Mouse (Mus musculus): Measurements from ENCODE around the gene Relt. TPM values are rescaled to one million over a fixed set of nuclear protein-coding genes. Genes with fewer than 3 reads are reported as not detected.
A peak's percentile ranks its signal among the peaks of the same experiment; 100 is the strongest.

Relt gene
- total RNA-seq, 2 experiments from 2014 or later = 14.1 to 18.6 TPM

GRCm38 (mm10) chr7:100871892-100872291, 8.6 kb upstream of the Relt start:
- TF ChIP-seq CTCF (IDR thresholded peaks at IDR 0.05) = no peak
- Histone ChIP-seq H3K4me3 (no peak overlapping the region), H3K27ac (no peak overlapping the region)
- DNase-seq (ENCODE audit: extremely low spot score in 1 of 2, low spot score in 2 of 2) = no peak
- intact Hi-C loops (cut with DNase I) = no loop called here

- H3K27ac ChIP-seq = no peak overlapping the region
- no peak overlapping the region for H3K4me3 ChIP-seq
- no peak; the same call in 1 of the 2 replicates for TF ChIP-seq CTCF (IDR thresholded peaks at IDR 0.05)
- intact Hi-C loops (cut with DNase I) = no loop called here
- no peak for DNase-seq (ENCODE audit: extremely low spot score in 1 of 2, low spot score in 2 of 2)
These were observed 8.1 kb upstream of the Relt start for GRCm38 (mm10) chr7:100871355-100871754.

GRCm38 (mm10) chr7:100869877-100870629, 6.8 kb upstream of the Relt start:
- TF ChIP-seq CTCF (IDR thresholded peaks at IDR 0.05) = no peak
- intact Hi-C loops (cut with DNase I) = no loop called here
- no peak overlapping the region for H3K4me3 ChIP-seq
- H3K27ac ChIP-seq = no peak overlapping the region
- DNase-seq (ENCODE audit: extremely low spot score in 1 of 2, low spot score in 2 of 2) = no peak

- DNase-seq (ENCODE audit: extremely low spot score in 1 of 2, low spot score in 2 of 2) = no peak
- Histone ChIP-seq H3K27ac (peak overlapping the region; percentile 1; the same call in 1 of the 2 replicates), H3K4me3 (no peak overlapping the region)
- intact Hi-C loops (cut with DNase I) = no loop called here
- TF ChIP-seq CTCF (IDR thresholded peaks at IDR 0.05) = no peak
These were observed 5.3 kb upstream of the Relt start for GRCm38 (mm10) chr7:100868551-100868950.

- TF ChIP-seq CTCF (IDR thresholded peaks at IDR 0.05) = no peak
- H3K4me3 ChIP-seq = no peak overlapping the region
- intact Hi-C loops (cut with DNase I) = no loop called here
- DNase-seq (ENCODE audit: extremely low spot score in 1 of 2, low spot score in 2 of 2) = no peak
- no peak overlapping the region for H3K27ac ChIP-seq
These were observed 4.3 kb upstream of the Relt start for GRCm38 (mm10) chr7:100867561-100867960.

- no peak overlapping the region for H3K4me3 ChIP-seq
- intact Hi-C loops (cut with DNase I) = loop anchor here (1.0 kb wide), 1 partner anchor 18 kb away; no protein-coding TSS in a partner anchor
- H3K27ac ChIP-seq = no peak overlapping the region
- peak; percentile 74 for DNase-seq (ENCODE audit: extremely low spot score in 1 of 2, low spot score in 2 of 2)
- TF ChIP-seq CTCF (IDR thresholded peaks at IDR 0.05) = peak; percentile 97
These were observed 3.4 kb upstream of the Relt start for GRCm38 (mm10) chr7:100866675-100867074.

GRCm38 (mm10) chr7:100862353-100862752, 893 bp downstream of the Relt start:
- DNase-seq (ENCODE audit: extremely low spot score in 1 of 2, low spot score in 2 of 2) = no peak
- no peak for TF ChIP-seq CTCF (IDR thresholded peaks at IDR 0.05)
- intact Hi-C loops (cut with DNase I) = no loop called here
- peak overlapping the region; percentile 82 for H3K4me3 ChIP-seq
- H3K27ac ChIP-seq = peak overlapping the region; percentile 77; the same call in 1 of the 2 replicates

GRCm38 (mm10) chr7:100861209-100861608, 2.0 kb downstream of the Relt start:
- no peak for DNase-seq (ENCODE audit: extremely low spot score in 1 of 2, low spot score in 2 of 2)
- no peak for TF ChIP-seq CTCF (IDR thresholded peaks at IDR 0.05)

GRCm38 (mm10) chr7:100860450-100860849, 2.8 kb downstream of the Relt start:
- TF ChIP-seq CTCF (IDR thresholded peaks at IDR 0.05) = no peak
- H3K4me3 ChIP-seq = no peak overlapping the region
- no peak overlapping the region for H3K27ac ChIP-seq
- intact Hi-C loops (cut with DNase I) = no loop called here
- no peak for DNase-seq (ENCODE audit: extremely low spot score in 1 of 2, low spot score in 2 of 2)

More at GRCm38 (mm10) chr7:100861209-100861608, 2.0 kb downstream of the Relt start:
- Histone ChIP-seq H3K4me3 (no peak overlapping the region), H3K27ac (no peak overlapping the region)
- intact Hi-C loops (cut with DNase I) = no loop called here

- DNase-seq (ENCODE audit: extremely low spot score in 1 of 2, low spot score in 2 of 2) = no peak
- TF ChIP-seq CTCF (IDR thresholded peaks at IDR 0.05) = no peak
- intact Hi-C loops (cut with DNase I) = no loop called here
- Histone ChIP-seq H3K27ac (no peak overlapping the region), H3K4me3 (no peak overlapping the region)
These were observed 7.3 kb downstream of the Relt start for GRCm38 (mm10) chr7:100855795-100856573.

GRCm38 (mm10) chr7:100855300-100855699, 7.9 kb downstream of the Relt start:
- no peak for DNase-seq (ENCODE audit: extremely low spot score in 1 of 2, low spot score in 2 of 2)
- Histone ChIP-seq H3K27ac (no peak overlapping the region), H3K4me3 (no peak overlapping the region)
- TF ChIP-seq CTCF (IDR thresholded peaks at IDR 0.05) = no peak
- intact Hi-C loops (cut with DNase I) = no loop called here

GRCm38 (mm10) chr7:100854861-100855260, 8.4 kb downstream of the Relt start:
- Histone ChIP-seq H3K27ac (no peak overlapping the region), H3K4me3 (no peak overlapping the region)
- intact Hi-C loops (cut with DNase I) = no loop called here
- no peak for DNase-seq (ENCODE audit: extremely low spot score in 1 of 2, low spot score in 2 of 2)
- TF ChIP-seq CTCF (IDR thresholded peaks at IDR 0.05) = no peak
